Mouse (Mus musculus): ENCODE data around the gene Rgs9. TPM values are rescaled to one million over a fixed set of nuclear protein-coding genes. Genes with fewer than 3 reads are reported as not detected.

Rgs9 gene
- 0.33 to 0.42 TPM (median 0.35 TPM) in 3 of 4 replicates, not detected in the other for total RNA-seq (2023; ENCODE audit: inconsistent age)

GRCm38 (mm10) chr11:109297710-109298375, at the start of gene Rgs9:
Rgs9 (minus strand) TSS chr11:109298129.

Other genes starting within 250 kb of the Rgs9 start
- not detected in 4 replicates for gene E030025P04Rik, start 153.8 kb downstream of the Rgs9 start, total RNA-seq (2023; ENCODE audit: inconsistent age)
- 155 to 170 TPM (median 168 TPM) in 4 replicates for gene Gna13, start 64.7 kb upstream of the Rgs9 start, total RNA-seq (2023; ENCODE audit: inconsistent age)
- 0.75 to 1.4 TPM (median 0.86 TPM) in 4 replicates for gene 9930022D16Rik, start 115.8 kb upstream of the Rgs9 start, total RNA-seq (2023; ENCODE audit: inconsistent age)
- gene Amz2, start 127.8 kb upstream of the Rgs9 start, total RNA-seq (2023; ENCODE audit: inconsistent age), result 28.3 to 37.9 TPM (median 36.5 TPM) in 4 replicates
- gene Arsg, start 175.2 kb upstream of the Rgs9 start, total RNA-seq (2023; ENCODE audit: inconsistent age), result 1.6 to 4.7 TPM (median 3.0 TPM) in 4 replicates
- 105 to 121 TPM (median 108 TPM) in 4 replicates for gene Slc16a6, start 175.5 kb upstream of the Rgs9 start, total RNA-seq (2023; ENCODE audit: inconsistent age)